Mouse (Mus musculus): ENCODE measurements at regions not wholly inside any gene's neighbourhood (a gene's known extent, or its start where the extent isn't known, plus 50 kb on each side); places are given as distances from the start of the nearest gene placed in this dataset.
"Not testable (repeated sequence)": the region's sequence is repeated elsewhere in the genome, so short reads cannot be mapped to it uniquely, and the experiment has no call there.

DNA sequence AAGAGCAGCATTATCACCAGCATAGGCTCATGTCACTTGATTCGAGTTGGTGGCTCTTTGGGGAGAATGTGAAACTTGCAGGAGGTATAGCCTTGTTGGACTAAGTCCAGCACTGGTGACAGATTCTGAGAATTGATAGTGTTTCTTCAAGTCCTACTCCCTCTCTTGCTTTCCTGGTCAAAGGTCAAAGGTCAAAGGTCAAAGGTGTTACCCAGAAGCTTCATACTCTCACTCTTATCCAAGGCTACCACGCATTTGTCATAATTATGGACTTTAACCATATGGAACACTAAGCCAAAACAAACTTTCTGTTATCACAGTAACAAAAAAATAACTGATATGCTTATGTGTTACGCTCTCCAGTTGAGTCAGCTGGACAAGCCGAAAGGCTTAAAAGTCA, 56.8 kb downstream of the Gm5152 start:
- DNase-seq (ENCODE audit: low read depth, low spot score) = peak; percentile 72

GRCm38 (mm10) chr5:10162256-10162655, 84.1 kb downstream of the Gm5152 start:
- DNase-seq (ENCODE audit: low read depth, low spot score) = not testable (repeated sequence)

DNA sequence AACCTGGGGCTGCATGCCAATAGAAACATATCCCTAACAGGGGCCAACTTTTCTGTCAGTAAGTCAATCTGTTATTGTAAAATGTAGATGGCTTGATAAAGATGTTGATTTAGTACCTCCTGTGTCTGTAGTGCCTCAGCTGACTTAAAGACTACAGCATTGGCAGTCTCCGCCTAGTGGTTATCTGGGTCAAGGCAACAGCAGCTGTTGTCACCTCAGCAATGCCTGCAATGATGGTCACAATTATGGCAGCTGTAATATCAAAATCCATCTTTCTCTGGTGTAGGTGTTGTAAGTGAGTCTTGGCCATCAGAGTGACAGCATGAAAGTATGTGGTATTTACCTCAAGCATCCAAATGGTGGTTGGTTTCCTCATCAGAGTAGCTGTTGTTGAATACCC, 97.0 kb downstream of the Gm5152 start:
- DNase-seq (ENCODE audit: low read depth, low spot score) = no peak

GRCm38 (mm10) chr5:10141186-10141585, 105.1 kb downstream of the Gm5152 start:
- peak; percentile 67 for DNase-seq (ENCODE audit: low read depth, low spot score)

Data from ES-CJ7 (cell line).